Mouse (Mus musculus) neural tube, embryonic 15.5 days (tissue): Measurements from ENCODE around the gene Jup. TPM values are rescaled to one million over a fixed set of nuclear protein-coding genes. Genes with fewer than 3 reads are reported as not detected.

Experiments
- ATAC-seq: fragments of 200-750 bp; cut with Nextera tagmentation; 2 replicates; pipeline ENCODE4 v1.8.0; 2017; ENCODE audit warnings: mild to moderate bottlenecking, moderate TSS enrichment, moderate library complexity; ENCODE audit not compliant: low FRiP score
- H3K27ac ChIP-seq: fragments of 300-500 bp; sonication (generic); replicated peaks from 2 replicates; pipeline ENCODE4 v1.5.1; 2015; ENCODE audit warnings: mild to moderate bottlenecking, inconsistent platforms
- H3K27me3 ChIP-seq: fragments of 300-500 bp; sonication (generic); replicated peaks from 2 replicates; pipeline ENCODE4 v1.6.1; 2015; ENCODE audit warnings: inconsistent platforms
- H3K36me3 ChIP-seq: fragments of 300-500 bp; sonication (generic); 2 replicates; pipeline ENCODE4 v1.6.1; 2015; ENCODE audit warnings: inconsistent platforms
- H3K4me1 ChIP-seq: fragments of 300-500 bp; sonication (generic); 2 replicates; pipeline ENCODE4 v1.6.1; 2015; ENCODE audit warnings: inconsistent platforms
- H3K4me2 ChIP-seq: fragments of 300-500 bp; sonication (generic); 2 replicates; pipeline ENCODE4 v1.6.1; 2015; ENCODE audit warnings: inconsistent platforms, mild to moderate bottlenecking, moderate library complexity
- H3K4me3 ChIP-seq: fragments of 300-500 bp; sonication (generic); replicated peaks from 2 replicates; pipeline ENCODE4 v1.5.1; 2015; ENCODE audit warnings: mild to moderate bottlenecking, inconsistent platforms
- H3K9ac ChIP-seq: fragments of 300-500 bp; sonication (generic); replicated peaks from 2 replicates; pipeline ENCODE4 v1.6.1; 2015; ENCODE audit warnings: mild to moderate bottlenecking, inconsistent platforms
- H3K9me3 ChIP-seq: fragments of 300-500 bp; sonication (generic); replicated peaks from 2 replicates; pipeline ENCODE4 v1.6.1; 2016; ENCODE audit warnings: inconsistent platforms
- WGBS: fragments of 180-500 bp; shearing (Covaris S2); methylation state at CpG from one replicate; pipeline ENCODE4 v1.1.7; 2015; ENCODE audit warnings: mixed read lengths; 5-methylcytosine and 5-hydroxymethylcytosine counted together
- polyA plus RNA-seq: library from polyadenylated mRNA; unstranded; fragments of >200 nt; fragmentation: Nextera tagmentation; extraction: Ambion mirVana; gene quantifications from 2 replicates; pipeline ENCODE4 v1.2.1, GENCODE M21; 2015

The Jup gene
- polyA plus RNA-seq, 1 experiment from 2014 or later = 58.2 TPM

DNA sequence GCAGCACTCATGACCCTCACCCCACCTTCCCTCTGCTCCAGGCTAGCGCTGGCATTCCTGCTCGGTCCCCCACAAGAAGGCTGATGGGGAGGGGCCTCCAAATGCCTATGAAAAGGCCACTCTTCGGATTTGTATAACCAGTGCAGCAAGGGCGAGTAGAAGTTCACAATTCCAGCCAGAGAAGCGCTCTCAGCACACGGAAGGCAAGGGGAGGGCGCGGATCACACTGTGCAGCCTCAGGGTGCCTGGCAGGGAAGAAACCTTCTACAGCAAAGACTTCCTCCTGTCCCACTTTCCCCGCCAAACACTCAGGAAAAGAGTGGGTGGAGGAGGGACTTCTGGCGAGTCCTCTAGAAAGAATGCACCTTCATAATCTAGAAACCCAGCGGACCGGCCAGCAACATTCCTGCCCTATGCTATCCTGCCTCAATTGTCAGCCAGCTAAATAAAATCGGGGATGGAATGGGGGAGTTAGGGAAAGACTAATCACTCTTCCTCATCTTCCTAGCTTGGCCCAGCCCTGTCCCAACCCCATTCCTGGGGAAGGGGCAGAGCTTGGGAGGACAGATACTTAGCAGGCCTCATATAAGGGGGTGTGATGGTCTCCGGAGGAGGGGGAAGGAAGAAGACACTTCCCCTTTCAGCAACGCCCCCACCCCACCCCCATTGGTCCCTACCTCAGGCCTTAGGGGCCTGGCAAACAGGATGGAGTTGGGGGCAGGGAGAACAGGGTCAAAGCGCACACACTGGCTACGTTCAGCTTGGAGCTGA is 1.5 kb downstream of the Jup start:
- H3K9ac ChIP-seq = peak overlapping the region; percentile 72
- H3K27ac ChIP-seq = peak overlapping the region; percentile 77; the same call in 1 of the 2 replicates
- peaks cover 40% of the 10 kb centered on the region for H3K4me1 ChIP-seq
- 47% methylated on average over 17 of the region's 17 CpGs for WGBS
- ATAC-seq = no peak
- no peaks in the 10 kb centered on the region for H3K36me3 ChIP-seq
- peak overlapping the region; percentile 64 for H3K4me2 ChIP-seq
- H3K4me3 ChIP-seq = peak overlapping the region; percentile 61
- no peaks in the 10 kb centered on the region for H3K9me3 ChIP-seq
- H3K27me3 ChIP-seq = 0 out of 2 replicates have a peak, but pooled peaks cover 3% of the 10 kb centered on the region

- H3K4me1 ChIP-seq = peaks cover 47% of the 10 kb centered on the region
- 36% methylated on average over 11 of the region's 11 CpGs for WGBS
- H3K27ac ChIP-seq = no peak overlapping the region
Observed at GRCm38 (mm10) chr11:100395200-100395599, 2.4 kb downstream of the Jup start.

GRCm38 (mm10) chr11:100394353-100395074 is 3.0 kb downstream of the Jup start:
- no peaks in the 10 kb centered on the region for H3K36me3 ChIP-seq
- no peak overlapping the region for H3K4me3 ChIP-seq
- 64% methylated on average over 5 of the region's 5 CpGs for WGBS
- H3K27ac ChIP-seq = no peak overlapping the region
- H3K9me3 ChIP-seq = no peaks in the 10 kb centered on the region
- H3K27me3 ChIP-seq = 0 out of 2 replicates have a peak, but pooled peaks cover 3% of the 10 kb centered on the region
- peak overlapping the region; percentile 64 for H3K4me2 ChIP-seq
- H3K4me1 ChIP-seq = peaks cover 53% of the 10 kb centered on the region
- H3K9ac ChIP-seq = no peak overlapping the region
- ATAC-seq = no peak

More at GRCm38 (mm10) chr11:100395200-100395599, 2.4 kb downstream of the Jup start:
- no peak for ATAC-seq
- H3K4me3 ChIP-seq = peak overlapping the region; percentile 61
- 0 out of 2 replicates have a peak, but pooled peaks cover 3% of the 10 kb centered on the region for H3K27me3 ChIP-seq
- no peaks in the 10 kb centered on the region for H3K9me3 ChIP-seq
- peak overlapping the region; percentile 64 for H3K4me2 ChIP-seq
- H3K9ac ChIP-seq = no peak overlapping the region
- no peaks in the 10 kb centered on the region for H3K36me3 ChIP-seq

GRCm38 (mm10) chr11:100393733-100394132 is 3.8 kb downstream of the Jup start:
- 85% methylated on average over 7 of the region's 7 CpGs for WGBS
- Histone ChIP-seq H3K27me3 (0 out of 2 replicates have a peak, but pooled peaks cover 3% of the 10 kb centered on the region), H3K27ac (no peak overlapping the region), H3K4me2 (no peak overlapping the region), H3K9ac (no peak overlapping the region), H3K4me3 (no peak overlapping the region), H3K36me3 (no peaks in the 10 kb centered on the region), H3K9me3 (no peaks in the 10 kb centered on the region), H3K4me1 (peaks cover 55% of the 10 kb centered on the region)
- ATAC-seq = no peak

DNA sequence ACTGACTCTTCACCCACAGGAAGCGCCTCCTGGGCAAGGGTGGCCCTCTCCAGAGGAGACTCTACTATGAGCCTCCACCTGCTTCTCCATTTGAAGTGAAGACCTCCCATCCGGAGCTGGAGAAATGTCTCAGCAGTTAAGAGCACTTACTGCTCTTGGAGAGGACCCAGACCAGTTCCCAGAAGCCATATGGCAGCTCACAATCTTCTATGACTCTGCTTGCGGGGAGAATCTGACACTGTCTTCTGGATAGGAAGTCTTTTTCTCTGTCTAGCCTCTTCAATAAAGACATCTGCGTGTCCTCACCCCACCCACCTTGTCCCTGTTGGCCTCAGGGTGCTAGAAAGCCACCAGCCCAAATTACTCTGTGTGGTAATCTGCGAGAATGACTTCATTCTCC is 4.6 kb downstream of the Jup start:
- no peaks in the 10 kb centered on the region for H3K36me3 ChIP-seq
- 82% methylated on average over 5 of the region's 5 CpGs for WGBS
- H3K27ac ChIP-seq = no peak overlapping the region

GRCm38 (mm10) chr11:100391884-100392345 is 5.6 kb downstream of the Jup start:
- Histone ChIP-seq H3K27ac (no peak overlapping the region), H3K36me3 (no peaks in the 10 kb centered on the region), H3K4me1 (peaks cover 65% of the 10 kb centered on the region), H3K27me3 (0 out of 2 replicates have a peak, but pooled peaks cover 3% of the 10 kb centered on the region), H3K4me3 (no peak overlapping the region), H3K9me3 (no peaks in the 10 kb centered on the region), H3K4me2 (no peak overlapping the region), H3K9ac (no peak overlapping the region)
- 90% methylated on average over 7 of the region's 7 CpGs for WGBS
- no peak for ATAC-seq

More for the DNA sequence above, 4.6 kb downstream of the Jup start:
- Histone ChIP-seq H3K27me3 (0 out of 2 replicates have a peak, but pooled peaks cover 3% of the 10 kb centered on the region), H3K9ac (no peak overlapping the region), H3K4me1 (peaks cover 60% of the 10 kb centered on the region), H3K9me3 (no peaks in the 10 kb centered on the region), H3K4me3 (no peak overlapping the region), H3K4me2 (no peak overlapping the region)
- ATAC-seq = no peak

GRCm38 (mm10) chr11:100391081-100391883 is 6.3 kb downstream of the Jup start:
- H3K36me3 ChIP-seq = no peaks in the 10 kb centered on the region
- no peak overlapping the region for H3K4me3 ChIP-seq
- no peak overlapping the region for H3K9ac ChIP-seq
- WGBS = 60% methylated on average over 9 of the region's 9 CpGs
- H3K4me2 ChIP-seq = no peak overlapping the region
- peak overlapping the region; percentile 49; the same call in 1 of the 2 replicates for H3K27ac ChIP-seq
- peaks cover 62% of the 10 kb centered on the region for H3K4me1 ChIP-seq
- 0 out of 2 replicates have a peak, but pooled peaks cover 3% of the 10 kb centered on the region for H3K27me3 ChIP-seq
- ATAC-seq = peak; percentile 37; the same call in 1 of the 2 replicates
- H3K9me3 ChIP-seq = no peaks in the 10 kb centered on the region

- Histone ChIP-seq H3K4me1 (peaks cover 49% of the 10 kb centered on the region), H3K9me3 (no peaks in the 10 kb centered on the region), H3K27me3 (no peaks in the 10 kb centered on the region), H3K4me2 (no peak overlapping the region), H3K27ac (0 out of 2 replicates have a peak overlapping the region, but pooled peaks have one; percentile 49), H3K36me3 (peaks cover 7% of the 10 kb centered on the region; the same call in 1 of the 2 replicates), H3K4me3 (no peak overlapping the region), H3K9ac (no peak overlapping the region)
- no peak for ATAC-seq
- WGBS = 36% methylated on average over 8 of the region's 8 CpGs
Observed at GRCm38 (mm10) chr11:100389931-100390445, 7.6 kb downstream of the Jup start.

- H3K27me3 ChIP-seq = no peaks in the 10 kb centered on the region
- peaks cover 41% of the 10 kb centered on the region for H3K4me1 ChIP-seq
- no peak overlapping the region for H3K4me2 ChIP-seq
- no peak for ATAC-seq
- 85% methylated on average over 6 of the region's 6 CpGs for WGBS
- H3K27ac ChIP-seq = 0 out of 2 replicates have a peak overlapping the region, but pooled peaks have one; percentile 23
- no peak overlapping the region for H3K9ac ChIP-seq
- peaks cover 21% of the 10 kb centered on the region; the same call in 1 of the 2 replicates for H3K36me3 ChIP-seq
- H3K9me3 ChIP-seq = no peaks in the 10 kb centered on the region
- no peak overlapping the region for H3K4me3 ChIP-seq
Observed at GRCm38 (mm10) chr11:100388588-100388987, 9.0 kb downstream of the Jup start.

DNA sequence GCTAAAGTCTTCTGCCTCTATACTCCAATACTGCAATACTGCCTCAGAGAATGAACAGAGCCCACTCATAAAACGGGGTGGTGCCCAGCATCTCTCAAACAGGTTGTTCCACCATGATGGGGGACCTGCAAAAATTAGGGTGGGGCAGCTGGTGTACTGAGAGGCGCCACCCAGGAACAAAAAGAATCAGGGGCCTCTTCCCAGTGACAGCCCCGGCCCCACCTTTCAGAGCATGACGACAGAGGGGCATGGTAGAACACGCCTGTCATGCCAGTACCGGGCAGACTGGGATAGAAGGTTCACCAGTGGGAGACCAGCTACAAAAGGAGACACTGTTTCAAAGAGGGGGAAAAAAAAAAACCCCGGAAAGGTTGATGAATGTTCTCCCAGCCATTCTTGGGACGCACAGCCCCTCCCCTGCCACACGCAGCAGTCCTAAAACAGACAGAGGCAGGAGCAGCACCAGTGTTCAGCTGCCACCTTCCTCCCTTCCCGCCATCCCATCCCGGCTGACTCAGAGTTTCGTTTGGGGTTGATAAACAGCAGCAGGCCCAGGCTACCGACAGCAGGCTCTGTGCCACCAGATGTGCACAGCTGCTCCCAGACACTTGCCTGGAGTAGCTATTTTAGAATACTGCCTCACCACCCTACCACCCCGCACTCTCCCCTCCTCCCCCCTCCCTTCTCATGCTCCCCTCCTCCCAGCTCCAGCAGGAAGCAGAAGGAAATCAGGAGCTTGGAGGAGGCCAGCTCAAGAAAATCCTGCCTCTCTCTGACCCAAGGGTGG is 9.8 kb downstream of the Jup start:
- WGBS = 34% methylated on average over 14 of the region's 14 CpGs
- no peak for ATAC-seq
- Histone ChIP-seq H3K36me3 (peaks cover 29% of the 10 kb centered on the region), H3K4me2 (no peak overlapping the region), H3K9me3 (no peaks in the 10 kb centered on the region), H3K9ac (no peak overlapping the region), H3K4me3 (no peak overlapping the region), H3K4me1 (peaks cover 41% of the 10 kb centered on the region), H3K27me3 (no peaks in the 10 kb centered on the region), H3K27ac (0 out of 2 replicates have a peak overlapping the region, but pooled peaks have one; percentile 23)
